In the genomic region with DNA sequence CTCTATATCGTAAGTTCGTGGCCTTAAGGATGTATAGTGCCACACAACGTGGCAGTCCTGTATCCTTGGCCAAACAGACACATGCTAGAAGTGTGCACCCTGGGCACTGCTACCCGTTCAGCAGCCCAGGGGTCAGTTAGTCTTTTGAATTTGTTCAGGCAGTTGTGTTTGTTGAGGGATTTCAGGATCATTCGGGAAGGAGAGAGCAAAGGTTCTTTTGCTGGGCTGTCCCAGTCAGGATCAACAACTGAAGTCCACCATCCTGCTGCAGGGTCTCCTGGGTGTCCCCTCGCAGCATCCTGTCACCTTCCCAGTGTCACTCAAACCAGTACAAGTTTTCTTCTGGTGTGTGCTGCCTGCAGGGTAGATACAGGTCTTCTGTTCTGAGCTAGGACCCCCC, we compare ENCODE assay signal across 20 mouse cellular contexts. TPM values are rescaled to one million over a fixed set of nuclear protein-coding genes. Genes with fewer than 3 reads are reported as not detected.
"Had no signal": no experiment of that assay in that cellular context is flagged by ENCODE, and none has a peak within 500 bp of the region (broad histone marks: within the 10 kb centered on the region; RNA-seq: fewer than 3 reads in every experiment).

No protein-coding gene starts in this region.

- H3K4me1 ChIP-seq: hindbrain, embryonic 13.5 days; hindbrain, embryonic 15.5 days; kidney, embryonic 15.5 days; limb, embryonic 13.5 days had no signal

- H3K4me3 ChIP-seq: heart, adult 2 months; hindbrain, embryonic 13.5 days; hindbrain, embryonic 15.5 days; kidney, embryonic 15.5 days; limb, embryonic 13.5 days; limb, embryonic 15.5 days had no signal

- H3K9me3 ChIP-seq: hindbrain, embryonic 13.5 days; hindbrain, embryonic 15.5 days; kidney, embryonic 15.5 days; limb, embryonic 13.5 days; limb, embryonic 15.5 days had no signal

- DNase-seq: forebrain, postnatal 0 days; gastrocnemius, postnatal 14 days; gastrocnemius, postnatal 36 days; heart, adult 11 months; heart, postnatal 10 days; kidney, adult 11 months; kidney, adult 9 months; layer of hippocampus, postnatal 36 days; left cerebral cortex, postnatal 4 days had no signal

- ATAC-seq: forebrain, postnatal 0 days; hindbrain, postnatal 0 days had no signal

- H3K27ac ChIP-seq: heart, adult 2 months; hindbrain, embryonic 13.5 days; hindbrain, embryonic 15.5 days; hindbrain, postnatal 0 days; kidney, embryonic 15.5 days; kidney, postnatal 0 days; limb, embryonic 13.5 days; limb, embryonic 15.5 days; liver, embryonic 14.5 days had no signal

- H3K9ac ChIP-seq: forebrain, postnatal 0 days; hindbrain, embryonic 13.5 days; hindbrain, embryonic 15.5 days; kidney, embryonic 15.5 days; limb, embryonic 13.5 days; limb, embryonic 15.5 days; liver, embryonic 14.5 days had no signal

- H3K27me3 ChIP-seq: hindbrain, embryonic 13.5 days; hindbrain, embryonic 15.5 days; kidney, embryonic 15.5 days; limb, embryonic 13.5 days; limb, embryonic 15.5 days had no signal

- H3K4me2 ChIP-seq: heart, embryonic 11.5 days; hindbrain, embryonic 13.5 days; hindbrain, embryonic 15.5 days; kidney, embryonic 15.5 days; limb, embryonic 13.5 days; limb, embryonic 15.5 days had no signal

RNA-seq across cellular contexts. Expression of a gene that starts 31.0 kb away (rescaled TPM):
- total RNA-seq: hematopoietic stem cell, adult 5-6 weeks had no signal
